Mouse (Mus musculus) frontal cortex, postnatal 14 days (tissue): ENCODE measurements at regions not wholly inside any gene's neighbourhood (a gene's known extent, or its start where the extent isn't known, plus 50 kb on each side); places are given as distances from the start of the nearest gene placed in this dataset.

ENCODE experiments used
- DNase-seq, 2 experiments: peaks; one replicate each; pipeline ENCODE4 v3.0.0; 2022; ENCODE audit warnings: low spot score in 2 of 2

GRCm38 (mm10) chr2:57424879-57425278, 187.4 kb downstream of the Gpd2 start:
- no peak for DNase-seq

GRCm38 (mm10) chr2:57425439-57425838, 188.0 kb downstream of the Gpd2 start:
- DNase-seq = no peak

GRCm38 (mm10) chr2:57450996-57451770, 213.7 kb downstream of the Gpd2 start:
- DNase-seq = no peak

GRCm38 (mm10) chr2:57453896-57454679, 216.7 kb downstream of the Gpd2 start:
- DNase-seq = no peak

- no peak for DNase-seq
These were observed 222.5 kb downstream of the Gpd2 start for GRCm38 (mm10) chr2:57459901-57460300.

GRCm38 (mm10) chr2:57473873-57474272, 236.4 kb downstream of the Gpd2 start:
- no peak for DNase-seq

- DNase-seq = no peak
These were observed 254.7 kb downstream of the Gpd2 start for GRCm38 (mm10) chr2:57492116-57492515.

- DNase-seq = no peak
These were observed 255.6 kb downstream of the Gpd2 start for GRCm38 (mm10) chr2:57492914-57493621.

GRCm38 (mm10) chr2:57496315-57496954, 259.0 kb downstream of the Gpd2 start:
- DNase-seq = no peak

- no peak for DNase-seq
These were observed 260.5 kb downstream of the Gpd2 start for GRCm38 (mm10) chr2:57497933-57498332.

GRCm38 (mm10) chr2:57504678-57505077, 267.2 kb downstream of the Gpd2 start:
- no peak for DNase-seq

GRCm38 (mm10) chr2:57522465-57522864, 285.0 kb downstream of the Gpd2 start:
- DNase-seq = no peak

GRCm38 (mm10) chr2:57522983-57523382, 285.5 kb downstream of the Gpd2 start:
- DNase-seq = no peak

GRCm38 (mm10) chr2:57527966-57528365, 290.5 kb downstream of the Gpd2 start:
- DNase-seq = no peak

- DNase-seq = no peak
These were observed 302.4 kb downstream of the Gpd2 start for GRCm38 (mm10) chr2:57539842-57540241.

- peak; percentile 8 to 9 for DNase-seq
These were observed 327.8 kb downstream of the Gpd2 start for GRCm38 (mm10) chr2:57565258-57565657.

GRCm38 (mm10) chr2:57566103-57566502, 328.7 kb downstream of the Gpd2 start:
- DNase-seq = no peak

GRCm38 (mm10) chr2:57567183-57567582, 329.7 kb downstream of the Gpd2 start:
- no peak for DNase-seq

- DNase-seq = no peak
These were observed 349.6 kb downstream of the Gpd2 start for GRCm38 (mm10) chr2:57587065-57587464.

GRCm38 (mm10) chr2:57593558-57593957, 356.1 kb downstream of the Gpd2 start:
- no peak for DNase-seq

GRCm38 (mm10) chr2:57597694-57598358, 360.4 kb downstream of the Gpd2 start:
- no peak for DNase-seq
